Mouse (Mus musculus) heart, embryonic 13.5 days (tissue): ENCODE measurements around the gene Cox4i2. TPM values are rescaled to one million over a fixed set of nuclear protein-coding genes. Genes with fewer than 3 reads are reported as not detected.

Experiments used
- ATAC-seq: fragments of 200-750 bp; cut with Nextera tagmentation; 2 replicates; pipeline ENCODE4 v1.8.0; 2017; ENCODE audit warnings: moderate TSS enrichment; ENCODE audit not compliant: insufficient number of reproducible peaks, low FRiP score, low TSS enrichment; ENCODE audit errors: extremely low read depth
- H3K27ac ChIP-seq: fragments of 300-500 bp; sonication (generic); replicated peaks from 2 replicates; pipeline ENCODE4 v1.5.1; 2015; ENCODE audit warnings: moderate library complexity, mild to moderate bottlenecking, inconsistent platforms
- H3K27me3 ChIP-seq: fragments of 300-500 bp; sonication (generic); replicated peaks from 2 replicates; pipeline ENCODE4 v1.6.1; 2015; ENCODE audit warnings: mild to moderate bottlenecking, inconsistent platforms
- H3K36me3 ChIP-seq: fragments of 300-500 bp; sonication (generic); 2 replicates; pipeline ENCODE4 v1.6.1; 2015; ENCODE audit warnings: mild to moderate bottlenecking, inconsistent platforms
- H3K4me1 ChIP-seq: fragments of 300-500 bp; sonication (generic); 2 replicates; pipeline ENCODE4 v1.6.1; 2015; ENCODE audit warnings: inconsistent platforms
- H3K4me2 ChIP-seq: fragments of 300-500 bp; sonication (generic); 2 replicates; pipeline ENCODE4 v1.6.1; 2015; ENCODE audit warnings: inconsistent platforms, mild to moderate bottlenecking, moderate library complexity
- H3K4me3 ChIP-seq: fragments of 300-500 bp; sonication (generic); 2 replicates; pipeline ENCODE4 v1.5.1; 2015; ENCODE audit warnings: moderate library complexity, mild to moderate bottlenecking, inconsistent platforms
- H3K9ac ChIP-seq: fragments of 300-500 bp; sonication (generic); 2 replicates; pipeline ENCODE4 v1.6.1; 2015; ENCODE audit warnings: inconsistent platforms, mild to moderate bottlenecking, moderate library complexity
- H3K9me3 ChIP-seq: fragments of 300-500 bp; sonication (generic); 2 replicates; pipeline ENCODE4 v1.6.1; 2016; ENCODE audit warnings: inconsistent platforms
- WGBS: fragments of 180-500 bp; shearing (Covaris S2); methylation state at CpG from one replicate; pipeline ENCODE4 v1.1.7; 2015; ENCODE audit warnings: mixed read lengths; 5-methylcytosine and 5-hydroxymethylcytosine counted together
- polyA plus RNA-seq: library from polyadenylated mRNA; unstranded; fragments of >200 nt; fragmentation: Nextera tagmentation; extraction: Ambion mirVana; gene quantifications from 2 replicates; pipeline ENCODE4 v1.2.1, GENCODE M21; 2015

Cox4i2 gene
- polyA plus RNA-seq, 1 experiment from 2014 or later: 11.8 TPM

DNA sequence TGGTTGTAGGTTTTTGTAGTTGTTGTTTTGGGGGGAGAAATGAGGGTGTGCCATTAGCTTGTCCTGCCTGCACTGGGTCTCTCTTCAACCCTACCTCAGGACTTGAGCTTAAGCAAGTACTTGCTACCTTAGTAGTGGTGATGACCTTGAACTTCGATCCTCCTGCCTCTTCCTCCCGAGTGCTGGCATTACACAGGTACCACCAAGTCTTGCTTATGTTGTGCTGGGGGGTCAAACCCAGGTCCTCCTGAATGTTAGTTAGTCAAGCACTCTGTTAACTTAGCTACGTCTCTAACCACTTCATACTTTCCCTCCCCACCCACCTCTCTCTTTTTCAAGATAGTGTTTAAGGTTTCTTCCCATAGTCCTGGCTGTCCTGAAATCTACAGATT lies 29.6 kb upstream of the Cox4i2 start:
- H3K4me1 ChIP-seq: peaks cover 42% of the 10 kb centered on the region
- H3K4me2 ChIP-seq: peak overlapping the region; percentile 77
- no peak for ATAC-seq
- H3K27me3 ChIP-seq: peaks cover 12% of the 10 kb centered on the region
- no peaks in the 10 kb centered on the region for H3K9me3 ChIP-seq
- H3K27ac ChIP-seq: peak overlapping the region; percentile 15; the same call in 1 of the 2 replicates
- WGBS: 59% methylated on average over 3 of the region's 3 CpGs
- H3K4me3 ChIP-seq: peak overlapping the region; percentile 50
- H3K36me3 ChIP-seq: no peaks in the 10 kb centered on the region
- peak overlapping the region; percentile 80 for H3K9ac ChIP-seq

DNA sequence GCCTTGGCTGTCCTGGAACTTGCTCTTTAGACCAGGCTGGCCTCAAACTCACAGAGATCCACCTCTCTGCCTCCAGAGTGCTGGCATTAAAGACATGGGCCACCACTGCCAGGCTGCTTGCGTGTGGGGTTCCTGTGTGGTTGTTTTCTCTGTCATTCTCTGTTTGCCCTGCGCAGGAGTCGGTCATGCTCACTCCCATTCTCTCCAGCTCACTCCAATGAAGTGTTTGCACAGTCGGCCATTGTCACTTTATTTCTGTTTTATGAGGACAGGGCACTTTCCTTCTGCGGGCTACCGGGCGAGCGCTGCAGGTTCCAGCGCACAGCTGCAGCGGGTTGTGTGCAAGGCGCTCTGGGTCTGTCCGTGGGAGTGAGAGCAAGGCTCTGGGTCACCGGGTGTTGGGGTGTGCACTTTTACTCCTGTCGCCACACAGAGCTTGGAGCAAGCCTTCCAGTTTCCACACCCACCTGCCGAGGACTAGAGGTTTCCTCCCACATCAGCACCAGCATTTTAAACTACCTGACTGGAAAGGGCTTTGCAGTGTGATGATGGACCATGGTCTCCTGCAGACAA lies 28.7 kb upstream of the Cox4i2 start:
- Histone ChIP-seq H3K4me1 (peaks cover 51% of the 10 kb centered on the region), H3K27me3 (peaks cover 12% of the 10 kb centered on the region), H3K4me3 (no peak overlapping the region), H3K9me3 (no peaks in the 10 kb centered on the region), H3K9ac (no peak overlapping the region; the same call in 1 of the 2 replicates), H3K27ac (no peak overlapping the region), H3K4me2 (no peak overlapping the region), H3K36me3 (no peaks in the 10 kb centered on the region)
- 70% methylated on average over 15 of the region's 15 CpGs for WGBS
- ATAC-seq: no peak

DNA sequence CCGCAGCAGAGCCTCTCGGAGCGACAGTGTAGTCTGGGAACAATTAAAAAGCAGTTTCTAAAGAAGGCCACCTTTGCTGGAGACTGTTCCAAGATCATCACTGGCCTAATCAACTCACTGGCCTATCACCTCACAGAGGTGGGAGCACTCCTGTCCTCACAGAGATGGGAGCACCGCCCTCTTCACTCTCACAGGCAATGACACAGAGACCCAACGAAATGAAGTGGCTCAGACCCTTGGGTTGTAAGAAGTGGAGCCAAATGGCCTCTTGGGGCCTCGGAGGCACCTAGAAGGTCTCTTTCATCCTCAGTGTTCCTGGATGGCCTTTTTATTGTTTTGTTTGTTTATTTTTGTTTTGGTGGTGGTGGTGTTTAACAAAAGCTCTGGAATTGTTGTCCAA lies 27.8 kb upstream of the Cox4i2 start:
- Histone ChIP-seq H3K4me2 (no peak overlapping the region), H3K36me3 (no peaks in the 10 kb centered on the region), H3K27me3 (peaks cover 12% of the 10 kb centered on the region), H3K27ac (no peak overlapping the region), H3K9me3 (no peaks in the 10 kb centered on the region), H3K4me1 (peaks cover 53% of the 10 kb centered on the region), H3K9ac (no peak overlapping the region), H3K4me3 (no peak overlapping the region)
- WGBS: 81% methylated on average over 6 of the region's 6 CpGs
- ATAC-seq: no peak

DNA sequence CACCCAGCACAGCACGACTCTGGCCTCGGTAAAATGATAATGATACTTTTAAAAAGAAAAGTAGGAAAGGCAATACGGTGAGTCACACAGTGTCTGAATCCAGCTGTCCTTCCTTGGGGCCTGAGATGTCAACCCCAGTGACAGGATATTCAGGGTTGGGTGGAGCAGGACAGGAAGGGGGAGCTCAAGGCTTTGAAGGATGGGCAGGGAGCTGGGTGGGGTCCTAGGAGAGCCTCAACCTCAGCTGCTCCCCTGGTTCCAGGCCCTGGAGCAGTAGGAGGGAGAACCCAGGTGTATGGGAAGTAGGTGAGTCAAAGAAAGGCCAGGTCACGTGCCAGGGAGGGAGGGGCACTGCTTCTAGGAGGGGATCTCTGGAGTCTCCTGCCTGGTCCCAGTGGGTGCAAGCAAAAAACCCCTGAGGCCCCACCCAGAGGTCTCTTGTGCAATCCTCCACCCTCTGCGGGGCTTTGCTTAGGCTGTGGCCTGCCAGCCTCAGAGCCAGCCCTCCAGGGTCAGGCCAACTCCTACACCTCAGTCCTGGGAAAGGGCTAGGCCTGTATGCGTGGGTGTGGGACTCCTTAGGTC lies 27.1 kb upstream of the Cox4i2 start:
- Histone ChIP-seq H3K4me2 (no peak overlapping the region), H3K36me3 (no peaks in the 10 kb centered on the region), H3K4me1 (peaks cover 55% of the 10 kb centered on the region), H3K4me3 (no peak overlapping the region), H3K9ac (no peak overlapping the region), H3K9me3 (no peaks in the 10 kb centered on the region), H3K27me3 (peaks cover 12% of the 10 kb centered on the region), H3K27ac (0 out of 2 replicates have a peak overlapping the region, but pooled peaks have one; percentile 86)
- 61% methylated on average over 6 of the region's 6 CpGs for WGBS
- no peak for ATAC-seq

DNA sequence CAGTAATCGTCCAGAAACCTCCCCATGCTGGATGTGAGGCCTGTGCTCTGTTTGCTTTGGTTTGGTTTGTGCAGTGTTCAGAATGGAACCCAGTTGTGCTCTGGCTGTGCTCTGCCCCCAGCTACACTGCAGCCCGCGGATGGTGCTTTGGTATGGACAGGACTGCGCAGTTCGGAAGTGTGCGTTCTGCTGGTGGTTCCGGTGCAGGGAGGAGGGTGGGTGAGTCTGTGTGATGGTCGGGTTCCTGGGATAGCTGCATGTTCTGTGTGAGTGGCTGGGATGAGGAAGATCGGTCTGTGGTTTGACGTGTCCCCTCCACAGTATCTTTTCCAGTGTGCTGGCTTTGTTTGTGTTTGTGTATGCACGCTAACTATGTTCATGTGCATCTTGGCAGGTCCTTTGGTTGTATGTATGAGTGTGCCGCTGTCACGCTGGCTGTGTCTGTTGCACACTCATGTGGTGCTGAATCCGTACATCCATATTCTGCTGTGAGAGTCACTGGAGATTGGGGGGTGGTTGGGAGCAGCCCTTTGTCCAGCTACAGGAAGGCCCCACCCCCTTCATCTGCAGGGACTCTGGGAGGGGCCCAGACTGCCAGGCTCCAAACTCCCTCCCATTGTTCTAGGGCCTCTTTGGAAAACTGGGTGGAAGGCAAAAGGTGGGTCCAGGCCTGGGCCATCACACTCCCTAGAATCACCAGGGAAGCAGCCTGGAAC lies 26.0 kb upstream of the Cox4i2 start:
- Histone ChIP-seq H3K9me3 (no peaks in the 10 kb centered on the region), H3K4me3 (no peak overlapping the region), H3K9ac (0 out of 2 replicates have a peak overlapping the region, but pooled peaks have one; percentile 25), H3K4me1 (peaks cover 63% of the 10 kb centered on the region), H3K36me3 (no peaks in the 10 kb centered on the region), H3K27me3 (peaks cover 7% of the 10 kb centered on the region), H3K27ac (peak overlapping the region; percentile 86), H3K4me2 (no peak overlapping the region)
- 77% methylated on average over 14 of the region's 14 CpGs for WGBS
- ATAC-seq: no peak

DNA sequence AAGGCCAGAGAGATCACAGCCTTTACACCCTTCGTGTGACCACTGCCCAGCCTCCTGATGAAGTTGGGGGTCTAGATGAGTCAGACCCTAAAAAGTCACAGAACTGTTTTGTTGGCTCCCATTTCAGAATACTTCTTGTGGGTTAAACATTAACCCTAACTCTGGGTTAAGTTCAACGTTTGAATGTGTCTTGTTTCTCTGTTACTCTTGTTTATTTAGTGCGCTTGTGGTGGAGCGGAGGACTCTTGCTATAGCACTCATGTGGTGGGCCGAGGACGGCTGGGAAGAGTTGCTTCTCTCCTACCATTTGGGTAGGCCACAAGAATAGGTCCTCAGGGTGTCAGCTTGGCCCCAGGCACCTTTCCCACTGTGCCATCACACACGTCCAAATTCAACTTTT lies 25.4 kb upstream of the Cox4i2 start:
- H3K9me3 ChIP-seq: no peaks in the 10 kb centered on the region

DNA sequence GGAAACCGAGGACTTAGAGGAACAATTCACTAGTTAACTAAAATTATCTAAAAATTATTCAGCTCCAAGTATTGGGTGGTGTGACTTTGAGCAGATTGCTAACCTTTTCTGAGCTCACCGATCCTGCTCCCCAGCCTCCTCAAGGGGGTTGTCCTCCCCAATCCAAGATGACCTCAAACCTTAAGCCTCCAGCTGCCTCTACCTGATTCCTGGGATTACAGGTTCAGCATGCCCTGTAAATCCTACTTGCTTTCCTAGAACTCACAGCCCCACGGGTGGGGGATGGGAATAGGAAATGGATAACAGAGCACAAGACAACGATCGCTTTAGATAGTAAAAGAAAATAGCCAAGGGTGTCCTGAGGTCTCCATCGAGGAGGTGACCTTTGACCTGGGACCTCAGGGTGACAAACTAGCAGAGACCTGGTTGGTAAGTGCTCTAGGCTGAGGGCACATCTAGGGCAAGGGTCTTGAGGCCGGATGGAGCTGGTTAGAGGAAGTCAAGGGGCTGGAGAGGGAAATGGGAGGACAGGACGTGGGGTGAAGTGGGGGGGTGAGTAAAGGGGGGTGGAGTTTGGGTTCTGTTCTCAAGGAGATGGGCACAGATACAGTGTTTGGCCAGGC lies 24.8 kb upstream of the Cox4i2 start:
- peak overlapping the region; percentile 53 for H3K9ac ChIP-seq
- H3K36me3 ChIP-seq: no peaks in the 10 kb centered on the region
- H3K4me1 ChIP-seq: peaks cover 68% of the 10 kb centered on the region
- no peaks in the 10 kb centered on the region; the same call in 1 of the 2 replicates for H3K27me3 ChIP-seq
- no peak overlapping the region for H3K4me3 ChIP-seq
- peak overlapping the region; percentile 12 for H3K4me2 ChIP-seq
- 36% methylated on average over 8 of the region's 8 CpGs for WGBS
- ATAC-seq: no peak
- H3K9me3 ChIP-seq: no peaks in the 10 kb centered on the region
- H3K27ac ChIP-seq: peak overlapping the region; percentile 86

More for the DNA sequence above, 25.4 kb upstream of the Cox4i2 start:
- Histone ChIP-seq H3K4me2 (no peak overlapping the region), H3K27me3 (peaks cover 5% of the 10 kb centered on the region), H3K4me1 (peaks cover 68% of the 10 kb centered on the region), H3K27ac (peak overlapping the region; percentile 86), H3K9ac (no peak overlapping the region), H3K36me3 (no peaks in the 10 kb centered on the region), H3K4me3 (no peak overlapping the region)
- WGBS: 76% methylated on average over 7 of the region's 7 CpGs
- ATAC-seq: no peak

DNA sequence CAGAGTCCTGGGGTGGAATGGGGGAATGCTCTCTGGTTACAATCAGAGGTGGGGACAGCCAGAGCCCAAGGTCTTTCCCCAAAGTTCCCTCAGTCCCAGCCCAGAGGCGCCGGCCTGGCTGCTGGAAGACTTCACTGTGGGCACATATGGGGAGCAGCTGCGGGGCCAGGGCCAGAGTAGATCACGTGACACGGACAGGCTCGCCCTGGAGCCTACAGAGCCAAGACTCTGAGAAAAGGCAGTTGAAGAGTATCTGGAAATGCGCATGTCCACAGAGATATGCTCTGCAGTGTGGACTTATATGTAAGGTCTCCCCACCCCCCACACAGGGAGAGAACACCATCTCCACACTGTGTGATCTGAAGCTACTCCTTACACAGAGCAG lies 24.3 kb upstream of the Cox4i2 start:
- peak; percentile 71 for ATAC-seq
- Histone ChIP-seq H3K9ac (peak overlapping the region; percentile 53), H3K27ac (peak overlapping the region; percentile 86), H3K9me3 (no peaks in the 10 kb centered on the region), H3K4me3 (no peak overlapping the region), H3K36me3 (no peaks in the 10 kb centered on the region), H3K27me3 (no peaks in the 10 kb centered on the region), H3K4me2 (peak overlapping the region; percentile 12), H3K4me1 (peaks cover 68% of the 10 kb centered on the region)
- 15% methylated on average over 7 of the region's 7 CpGs for WGBS

DNA sequence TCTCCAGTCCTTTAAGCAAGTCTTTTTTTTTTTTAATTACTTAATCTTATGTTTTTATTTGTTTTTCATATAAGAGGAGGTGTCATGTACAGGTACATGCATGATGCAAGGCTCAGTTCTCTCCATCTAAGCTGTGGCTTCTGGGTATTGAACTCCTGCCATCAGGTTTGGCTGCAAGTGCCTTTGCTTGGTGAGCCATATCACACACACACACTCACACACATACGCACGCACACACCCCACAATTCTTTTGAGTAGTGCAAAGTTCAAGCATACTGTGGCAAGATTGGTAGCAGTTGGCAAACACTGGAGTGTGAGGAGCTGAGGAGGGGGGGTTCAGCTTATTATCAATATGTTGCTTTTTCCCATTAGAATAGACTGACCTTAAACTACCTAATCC lies 20.8 kb upstream of the Cox4i2 start:
- WGBS: 81% methylated on average over 2 of the region's 2 CpGs
- H3K27ac ChIP-seq: no peak overlapping the region
- H3K4me1 ChIP-seq: peaks cover 77% of the 10 kb centered on the region
- no peak overlapping the region for H3K4me2 ChIP-seq
- H3K36me3 ChIP-seq: no peaks in the 10 kb centered on the region
- no peak overlapping the region for H3K9ac ChIP-seq
- H3K27me3 ChIP-seq: no peaks in the 10 kb centered on the region
- H3K9me3 ChIP-seq: no peaks in the 10 kb centered on the region
- no peak overlapping the region for H3K4me3 ChIP-seq
- ATAC-seq: no peak

DNA sequence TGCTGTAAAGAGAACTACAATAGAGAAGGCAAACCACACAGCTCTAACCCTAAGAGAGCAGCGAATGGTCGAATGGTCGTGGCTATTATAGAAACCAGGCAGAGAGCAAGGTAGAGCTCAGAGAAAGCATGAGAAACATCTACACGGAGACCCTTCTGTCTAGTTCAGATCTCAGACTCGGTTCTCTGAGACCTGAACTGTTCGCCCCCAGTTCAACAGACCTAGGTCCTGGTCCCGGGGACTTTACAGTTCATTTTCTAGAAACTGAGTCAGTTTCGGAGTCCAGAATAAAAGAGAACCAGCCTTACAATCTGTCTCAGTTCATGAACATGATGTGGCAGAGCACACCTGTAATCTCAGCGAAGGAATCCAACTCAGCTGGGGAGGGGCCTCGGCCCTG lies 19.5 kb upstream of the Cox4i2 start:
- no peaks in the 10 kb centered on the region for H3K27me3 ChIP-seq
- WGBS: 19% methylated on average over 10 of the region's 10 CpGs
- peak overlapping the region; percentile 96 for H3K9ac ChIP-seq
- H3K36me3 ChIP-seq: no peaks in the 10 kb centered on the region
- no peaks in the 10 kb centered on the region for H3K9me3 ChIP-seq
- peak overlapping the region; percentile 84 for H3K4me3 ChIP-seq
- peak overlapping the region; percentile 96 for H3K27ac ChIP-seq
- H3K4me2 ChIP-seq: peak overlapping the region; percentile 88
- no peak for ATAC-seq
- H3K4me1 ChIP-seq: peaks cover 76% of the 10 kb centered on the region

DNA sequence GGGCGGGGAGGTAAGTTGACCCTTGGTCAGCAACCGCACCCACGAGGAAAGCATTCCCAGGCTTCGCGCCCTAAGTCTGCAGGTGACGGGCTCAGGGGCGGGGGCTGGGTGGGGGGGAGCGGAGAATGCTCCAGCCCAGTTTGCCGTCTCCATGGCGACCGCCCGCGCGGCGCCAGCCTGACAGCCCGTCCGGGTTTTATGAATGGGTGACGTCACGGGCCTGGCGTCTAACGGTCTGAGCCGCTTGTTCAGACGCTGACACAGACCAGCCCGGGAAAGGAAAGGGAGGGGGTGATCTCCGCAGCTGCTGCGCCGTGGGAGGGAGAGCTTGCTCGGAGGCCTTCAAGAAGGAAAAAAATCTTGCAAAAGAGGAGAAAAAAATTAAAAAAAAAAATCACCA lies 19.0 kb upstream of the Cox4i2 start:
- WGBS: under 1% methylated on average over 28 of the region's 28 CpGs
- Histone ChIP-seq H3K9me3 (no peaks in the 10 kb centered on the region), H3K36me3 (no peaks in the 10 kb centered on the region), H3K4me3 (peak overlapping the region; percentile 84), H3K4me1 (peaks cover 76% of the 10 kb centered on the region), H3K27me3 (no peaks in the 10 kb centered on the region), H3K4me2 (peak overlapping the region; percentile 88), H3K9ac (peak overlapping the region; percentile 96), H3K27ac (peak overlapping the region; percentile 96)
- ATAC-seq: peak; percentile 82
